Mouse (Mus musculus): ENCODE results near the gene Isoc2a.

Isoc2a gene

DNA sequence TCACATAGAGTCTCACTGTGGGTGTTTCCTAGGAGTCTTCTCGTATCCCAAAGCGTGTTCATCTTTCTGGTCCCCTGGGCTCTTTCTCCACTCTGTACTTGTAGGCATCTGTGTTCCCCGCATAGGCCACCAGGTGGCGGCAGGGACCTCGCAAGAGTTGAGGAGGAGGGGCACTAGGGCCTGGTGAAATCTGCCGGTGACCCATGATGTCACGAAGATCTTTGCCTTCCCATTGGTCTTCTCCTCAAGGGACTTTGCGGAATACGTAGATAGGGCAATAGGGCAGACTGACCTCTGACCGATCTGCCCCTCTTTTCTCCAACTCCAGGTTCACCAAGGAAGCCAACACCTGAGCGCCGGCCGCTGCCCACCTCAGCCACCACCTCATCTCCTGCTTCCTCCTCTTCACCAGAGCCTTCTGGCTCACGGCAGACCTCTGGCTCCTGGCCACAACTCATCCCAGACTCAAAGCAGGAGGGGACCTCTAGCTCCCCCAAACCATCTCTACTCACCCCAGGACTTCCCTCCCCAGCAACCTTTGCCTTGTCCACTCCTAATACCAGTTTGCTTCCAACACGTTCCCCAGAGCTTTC, 66.4 kb downstream of the Isoc2a start:
- peak; percentile 96 for DNase-seq

Measured in cerebellum, adult 9-11 months (tissue).